Mouse (Mus musculus): ENCODE results near the gene Aatf.

The Aatf gene

GRCm38 (mm10) chr11:84513171-84514116 is at the start of gene Aatf:
Gene Aatf (minus strand): TSS chr11:84513522.
- peak; percentile 94 to 95 for DNase-seq (ENCODE audit: low spot score in 2 of 2)

GRCm38 (mm10) chr11:84562758-84563347 is 49.5 kb upstream of the Aatf start:
- DNase-seq (ENCODE audit: low spot score in 2 of 2), result no peak

GRCm38 (mm10) chr11:84561546-84561945 is 48.2 kb upstream of the Aatf start:
- DNase-seq (ENCODE audit: low spot score in 2 of 2), result no peak

GRCm38 (mm10) chr11:84553821-84554450 is 40.6 kb upstream of the Aatf start:
- DNase-seq (ENCODE audit: low spot score in 2 of 2), result no peak

- DNase-seq (ENCODE audit: low spot score in 2 of 2), result no peak
These were observed 38.0 kb upstream of the Aatf start for GRCm38 (mm10) chr11:84551296-84551695.

- DNase-seq (ENCODE audit: low spot score in 2 of 2), result no peak
These were observed 36.0 kb upstream of the Aatf start for GRCm38 (mm10) chr11:84549258-84549791.

GRCm38 (mm10) chr11:84548293-84548692 is 35.0 kb upstream of the Aatf start:
- no peak for DNase-seq (ENCODE audit: low spot score in 2 of 2)

GRCm38 (mm10) chr11:84539981-84540380 is 26.7 kb upstream of the Aatf start:
- no peak for DNase-seq (ENCODE audit: low spot score in 2 of 2)

GRCm38 (mm10) chr11:84529797-84530703 is 16.7 kb upstream of the Aatf start:
- no peak for DNase-seq (ENCODE audit: low spot score in 2 of 2)

- no peak for DNase-seq (ENCODE audit: low spot score in 2 of 2)
These were observed 15.9 kb upstream of the Aatf start for GRCm38 (mm10) chr11:84529143-84529755.

- DNase-seq (ENCODE audit: low spot score in 2 of 2), result no peak
These were observed 13.9 kb upstream of the Aatf start for GRCm38 (mm10) chr11:84526976-84527860.

- no peak for DNase-seq (ENCODE audit: low spot score in 2 of 2)
These were observed 13.1 kb upstream of the Aatf start for GRCm38 (mm10) chr11:84526451-84526850.

GRCm38 (mm10) chr11:84525421-84526274 is 12.3 kb upstream of the Aatf start, which contains the start of gene Lhx1:
Gene Lhx1 (minus strand): TSS chr11:84525535.
- DNase-seq (ENCODE audit: low spot score in 2 of 2), result no peak

- DNase-seq (ENCODE audit: low spot score in 2 of 2), result no peak
These were observed 11.4 kb upstream of the Aatf start for GRCm38 (mm10) chr11:84524511-84525270.

GRCm38 (mm10) chr11:84523841-84524510 is 10.7 kb upstream of the Aatf start:
- DNase-seq (ENCODE audit: low spot score in 2 of 2), result no peak

GRCm38 (mm10) chr11:84523321-84523831 is 10.1 kb upstream of the Aatf start:
- no peak for DNase-seq (ENCODE audit: low spot score in 2 of 2)

Measured in urinary bladder, postnatal 4 days (tissue).